8 mouse cellular contexts compared by ENCODE assay signal in genomic region chr7:19327128-19327527, GRCm38 (mm10). TPM values are rescaled to one million over a fixed set of nuclear protein-coding genes. Genes with fewer than 3 reads are reported as not detected.
DNase-seq lines count a peak whose midpoint lies in the region; ATAC-seq lines count a peak whose summit lies in the region.

No protein-coding gene starts in this region.

- DNase-seq in adipocyte (ENCODE audit: low spot score): peak; percentile 74
- peak; percentile 79 to 83 for DNase-seq in cerebellum, postnatal 36 days
- DNase-seq in gastrocnemius, adult 18-20 months (ENCODE audit: low spot score): peak; percentile 94
- DNase-seq in left cerebral cortex, adult 9 months (ENCODE audit: low spot score in 2 of 2): peak; percentile 83 to 89
- peak; percentile 89 for DNase-seq in right cerebral cortex, postnatal 10 days (ENCODE audit: low spot score in 2 of 2)
- DNase-seq in thymus, postnatal 36 days: no peak

- H3K9me3 ChIP-seq in hindbrain, embryonic 15.5 days: no peaks in the 10 kb centered on the region

- peak overlapping the region; percentile 37 for H3K4me3 ChIP-seq in hindbrain, embryonic 15.5 days

- peak overlapping the region; percentile 36; the same call in 1 of the 2 replicates for H3K9ac ChIP-seq in hindbrain, embryonic 15.5 days

- H3K36me3 ChIP-seq in hindbrain, embryonic 15.5 days: no peaks in the 10 kb centered on the region

- H3K27ac ChIP-seq in hindbrain, embryonic 15.5 days (replicated peaks): peak overlapping the region; percentile 17

- H3K4me1 ChIP-seq in hindbrain, embryonic 15.5 days (replicated peaks): peaks cover 24% of the 10 kb centered on the region

- peak; percentile 54; the same call in 1 of the 2 replicates for ATAC-seq in hindbrain, embryonic 15.5 days (ENCODE audit: low FRiP score, low read depth)
- ATAC-seq in megakaryocyte, adult 5-6 weeks (ENCODE audit: poor library complexity, severe bottlenecking): 0 out of 2 replicates have a peak, but pooled peaks have one; percentile 43

- WGBS in hindbrain, embryonic 15.5 days: under 1% methylated on average over 22 of the region's 22 CpGs

- peak overlapping the region; percentile 69 for H3K4me2 ChIP-seq in hindbrain, embryonic 15.5 days

- no peaks in the 10 kb centered on the region for H3K27me3 ChIP-seq in hindbrain, embryonic 15.5 days

RNA-seq across cellular contexts. Expression of gene Fosb, which starts 17.3 kb away (rescaled TPM):
- 1 to 10 TPM in 1 of 2 experiments, under 1 TPM in 1; 0.57 to 2.5 TPM for total RNA-seq in gastrocnemius, adult 18-20 months (2021)
- 0.08 and 0.14 TPM in 2 replicates for polyA plus RNA-seq in hindbrain, embryonic 15.5 days (2015; fragmentation: Nextera tagmentation; extraction: Ambion mirVana)
- total RNA-seq in megakaryocyte, adult 5-6 weeks (2015): 24.0 and 25.4 TPM in 2 replicates
- 26.9 and 30.4 TPM in 2 replicates for total RNA-seq in megakaryocyte, adult 5-6 weeks (2017)

RNA-seq across cellular contexts. Expression of gene Ercc1, which starts 17.4 kb away (rescaled TPM):
- total RNA-seq in gastrocnemius, adult 18-20 months (2021): 10 to 100 TPM; 30.0 to 30.8 TPM
- polyA plus RNA-seq in hindbrain, embryonic 15.5 days (2015; fragmentation: Nextera tagmentation; extraction: Ambion mirVana): 84.8 and 88.9 TPM in 2 replicates
- 18.9 and 26.4 TPM in 2 replicates for total RNA-seq in megakaryocyte, adult 5-6 weeks (2015)
- 17.5 and 21.4 TPM in 2 replicates for total RNA-seq in megakaryocyte, adult 5-6 weeks (2017)

RNA-seq across cellular contexts. Expression of gene Cd3eap, which starts 32.2 kb away (rescaled TPM):
- total RNA-seq in gastrocnemius, adult 18-20 months (2021): 10 to 100 TPM; 10.8 to 11.4 TPM
- 21.2 and 22.5 TPM in 2 replicates for polyA plus RNA-seq in hindbrain, embryonic 15.5 days (2015; fragmentation: Nextera tagmentation; extraction: Ambion mirVana)
- 3.4 TPM in 2 replicates for total RNA-seq in megakaryocyte, adult 5-6 weeks (2015)
- total RNA-seq in megakaryocyte, adult 5-6 weeks (2017): 9.0 and 11.5 TPM in 2 replicates

RNA-seq across cellular contexts. Expression of gene Ppp1r13l, which starts 32.4 kb away (rescaled TPM):
- total RNA-seq in gastrocnemius, adult 18-20 months (2021): 1 to 10 TPM; 3.6 to 5.3 TPM
- 2.6 and 3.0 TPM in 2 replicates for polyA plus RNA-seq in hindbrain, embryonic 15.5 days (2015; fragmentation: Nextera tagmentation; extraction: Ambion mirVana)
- total RNA-seq in megakaryocyte, adult 5-6 weeks (2015): 4.1 and 4.2 TPM in 2 replicates
- total RNA-seq in megakaryocyte, adult 5-6 weeks (2017): 0.45 TPM in 1 of 2 replicates, not detected in the other

RNA-seq across cellular contexts. Expression of gene Rtn2, which starts 44.7 kb away (rescaled TPM):
- 1,000 to 10,000 TPM; 1,025 to 1,102 TPM for total RNA-seq in gastrocnemius, adult 18-20 months (2021)
- polyA plus RNA-seq in hindbrain, embryonic 15.5 days (2015; fragmentation: Nextera tagmentation; extraction: Ambion mirVana): 112 and 130 TPM in 2 replicates
- 0.48 TPM in 1 of 2 replicates, not detected in the other for total RNA-seq in megakaryocyte, adult 5-6 weeks (2015)
- not detected in 2 replicates for total RNA-seq in megakaryocyte, adult 5-6 weeks (2017)

Comparison
In these comparisons a context has a peak if more than half of its experiments do, and no peak if none do; other contexts are left out.
1. DNase-seq: peak in adipocyte (single experiment), cerebellum, postnatal 36 days (2 of 2), gastrocnemius, adult 18-20 months (single experiment), left cerebral cortex, adult 9 months (2 of 2) and right cerebral cortex, postnatal 10 days (2 of 2); none in thymus, postnatal 36 days (0 of 2).
2. RNA of gene Fosb, which starts 17.3 kb away (total RNA-seq): 24.0 to 30.4 TPM in megakaryocyte, adult 5-6 weeks; 0.57 to 2.5 TPM in gastrocnemius, adult 18-20 months; every median in the first group is over 4 times any median in the second.